Mouse (Mus musculus) CH12.LX (cell line): ENCODE measurements around the gene Slc37a3.

Experiments
- BHLHE40 ChIP-seq: IDR thresholded peaks from 2 replicates; pipeline ENCODE4 v1.6.1; 2011; ENCODE audit warnings: mild to moderate bottlenecking, low read depth, low read length, improper control_type of control experiment
- CHD2 ChIP-seq: IDR thresholded peaks from 2 replicates; pipeline ENCODE4 v1.6.1; 2011; ENCODE audit warnings: low read length, improper control_type of control experiment
- CTCF ChIP-seq, 2 experiments: IDR thresholded peaks in 1 of 2; conservative IDR thresholded peaks in 1 of 2; 2 replicates each; pipeline ENCODE4 v1.5.1; 2011 to 2012; ENCODE audit warnings: low read depth in 2 of 2, low read length in 2 of 2, improper control_type of control experiment in 1 of 2, inconsistent platforms in 1 of 2, mild to moderate bottlenecking in 1 of 2, moderate library complexity in 1 of 2
- EP300 ChIP-seq: IDR thresholded peaks from 2 replicates; pipeline ENCODE4 v1.6.1; 2011; ENCODE audit warnings: low read length, improper control_type of control experiment
- IRF4 ChIP-seq: IDR thresholded peaks from 2 replicates; pipeline ENCODE4 v1.6.1; 2014; ENCODE audit warnings: low read depth, mild to moderate bottlenecking, inconsistent platforms, low read length, improper control_type of control experiment
- JUN ChIP-seq: IDR thresholded peaks from 2 replicates; pipeline ENCODE4 v1.6.1; 2011; ENCODE audit warnings: low read depth, mild to moderate bottlenecking, low read length, improper control_type of control experiment, moderate library complexity; ENCODE audit not compliant: insufficient read depth
- MAFK ChIP-seq: IDR thresholded peaks from 2 replicates; pipeline ENCODE4 v1.6.1; 2011; ENCODE audit warnings: low read length, improper control_type of control experiment; ENCODE audit not compliant: insufficient replicate concordance
- NRF1 ChIP-seq: IDR thresholded peaks from 2 replicates; pipeline ENCODE4 v1.6.1; 2014; ENCODE audit warnings: low read depth, mild to moderate bottlenecking, inconsistent platforms, low read length, improper control_type of control experiment, moderate library complexity
- POLR2A ChIP-seq: IDR thresholded peaks from 2 replicates; pipeline ENCODE4 v1.6.1; 2011; ENCODE audit warnings: low read depth, mild to moderate bottlenecking, improper control_type of control experiment, low read length
- RAD21 ChIP-seq: IDR thresholded peaks from 2 replicates; pipeline ENCODE4 v1.6.1; 2011; ENCODE audit warnings: low read depth, mild to moderate bottlenecking, low read length, improper control_type of control experiment, moderate library complexity
- USF1 ChIP-seq: IDR thresholded peaks from 2 replicates; pipeline ENCODE4 v1.6.1; 2014; ENCODE audit warnings: low read depth, mild to moderate bottlenecking, inconsistent platforms, low read length, improper control_type of control experiment
- USF2 ChIP-seq: conservative IDR thresholded peaks from 2 replicates; pipeline ENCODE4 v1.6.1; 2011; ENCODE audit warnings: low read depth, low read length, improper control_type of control experiment
- ZC3H11A ChIP-seq: IDR thresholded peaks from 2 replicates; pipeline ENCODE4 v1.6.1; 2012; ENCODE audit warnings: low read depth, mild to moderate bottlenecking, inconsistent platforms, low read length, improper control_type of control experiment
- ZKSCAN1 ChIP-seq: IDR thresholded peaks from 2 replicates; pipeline ENCODE4 v1.6.1; 2012; ENCODE audit warnings: low read depth, inconsistent platforms, low read length, improper control_type of control experiment, borderline replicate concordance

- TF ChIP-seq CTCF (conservative IDR thresholded peaks at IDR 0.05 in 1 of 2, IDR thresholded peaks at IDR 0.05 in 1 of 2; ENCODE audit: low read depth in 2 of 2, low read length in 2 of 2) (no peak), POLR2A (no peak), MAFK (no peak), ZKSCAN1 (no peak), NRF1 (no peak), IRF4 (no peak), ZC3H11A (no peak), EP300 (no peak), USF2 (no peak), CHD2 (no peak), RAD21 (no peak), USF1 (no peak), BHLHE40 (no peak), JUN (no peak)
These were observed 92.6 kb downstream of the Slc37a3 start for GRCm38 (mm10) chr6:39284836-39285235.
